Mouse (Mus musculus): ENCODE measurements around the gene Cltc. TPM values are rescaled to one million over a fixed set of nuclear protein-coding genes. Genes with fewer than 3 reads are reported as not detected.

Cltc gene
- polyA plus RNA-seq, 1 experiment from 2014 or later = 172 TPM

DNA sequence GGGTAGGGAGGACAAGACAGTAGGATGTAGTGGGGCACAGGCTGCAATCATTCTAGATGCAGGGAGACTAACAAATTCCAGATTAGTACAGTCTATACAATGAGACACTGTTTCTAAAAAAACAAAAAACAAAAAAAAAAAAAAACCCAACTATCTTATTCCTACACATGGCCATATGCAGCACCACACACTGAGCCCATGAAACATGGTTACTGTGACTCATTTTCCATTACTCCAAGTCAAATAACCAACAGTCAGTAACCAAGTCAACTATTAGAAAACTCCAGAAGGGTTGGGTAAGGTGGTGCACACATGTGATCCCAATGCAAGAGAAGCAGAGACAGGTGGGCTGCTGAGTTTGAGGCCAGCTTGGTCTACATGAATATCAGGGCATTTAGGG lies 5.0 kb downstream of the Cltc start:
- H3K4me2 ChIP-seq (ENCODE audit: low read length) = no peak overlapping the region
- H3K4me3 ChIP-seq (ENCODE audit: control insufficient read depth in 1 of 2, insufficient read depth in 1 of 2, low read depth in 1 of 2, low read length in 2 of 2) = no peak overlapping the region
- no peaks in the 10 kb centered on the region for H3K9me3 ChIP-seq (ENCODE audit: control insufficient read depth, low read length)
- no peak overlapping the region for H3K27ac ChIP-seq (replicated peaks in 1 of 2; ENCODE audit: control insufficient read depth in 1 of 2, insufficient read depth in 1 of 2, low read depth in 2 of 2, low read length in 2 of 2)
- no peaks in the 10 kb centered on the region for H3K36me3 ChIP-seq (ENCODE audit: control insufficient read depth, insufficient read depth, low read length)
- peaks cover 0 to 47% of the 10 kb centered on the region in 2 experiments; a peak in 2 of 4 replicates for H3K4me1 ChIP-seq (ENCODE audit: control insufficient read depth in 2 of 2, insufficient read depth in 2 of 2, low read length in 2 of 2)
- H3K27me3 ChIP-seq (ENCODE audit: control insufficient read depth, insufficient read depth, low read length) = no peaks in the 10 kb centered on the region
- no peak for ATAC-seq (ENCODE audit: insufficient number of reproducible peaks, insufficient read depth, low FRiP score, low read depth)
- H3K9ac ChIP-seq (ENCODE audit: low read length) = no peak overlapping the region

DNA sequence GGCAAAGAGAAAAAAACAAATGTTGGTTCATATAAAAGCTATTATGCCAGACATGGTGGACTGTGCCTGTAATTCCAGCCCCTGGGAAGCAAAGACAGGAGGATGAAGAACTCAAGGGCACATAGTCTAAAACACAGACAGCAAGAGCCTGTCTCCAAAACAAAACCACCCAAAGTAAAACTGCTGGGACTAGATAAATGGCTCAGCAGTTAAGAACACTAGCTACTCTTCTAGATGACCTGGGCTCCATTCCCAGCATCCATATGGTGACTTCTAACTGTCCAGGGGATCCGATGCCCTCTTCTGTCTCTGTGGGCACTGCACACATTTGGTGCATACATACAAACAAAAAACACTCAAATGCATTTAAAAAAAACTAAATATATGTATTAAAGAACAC lies 6.4 kb downstream of the Cltc start:
- 89% methylated on average over 1 of the region's 1 CpGs for WGBS
- no peak overlapping the region for H3K27ac ChIP-seq (replicated peaks in 1 of 2; ENCODE audit: control insufficient read depth in 1 of 2, insufficient read depth in 1 of 2, low read depth in 2 of 2, low read length in 2 of 2)
- ATAC-seq (ENCODE audit: insufficient number of reproducible peaks, insufficient read depth, low FRiP score, low read depth) = no peak
- peaks cover 0 to 53% of the 10 kb centered on the region in 2 experiments; a peak in 2 of 4 replicates for H3K4me1 ChIP-seq (ENCODE audit: control insufficient read depth in 2 of 2, insufficient read depth in 2 of 2, low read length in 2 of 2)
- H3K36me3 ChIP-seq (ENCODE audit: control insufficient read depth, insufficient read depth, low read length) = no peaks in the 10 kb centered on the region
- no peaks in the 10 kb centered on the region for H3K9me3 ChIP-seq (ENCODE audit: control insufficient read depth, low read length)
- H3K9ac ChIP-seq (ENCODE audit: low read length) = no peak overlapping the region
- H3K4me2 ChIP-seq (ENCODE audit: low read length) = no peak overlapping the region
- no peaks in the 10 kb centered on the region for H3K27me3 ChIP-seq (ENCODE audit: control insufficient read depth, insufficient read depth, low read length)
- H3K4me3 ChIP-seq (ENCODE audit: control insufficient read depth in 1 of 2, insufficient read depth in 1 of 2, low read depth in 1 of 2, low read length in 2 of 2) = no peak overlapping the region

DNA sequence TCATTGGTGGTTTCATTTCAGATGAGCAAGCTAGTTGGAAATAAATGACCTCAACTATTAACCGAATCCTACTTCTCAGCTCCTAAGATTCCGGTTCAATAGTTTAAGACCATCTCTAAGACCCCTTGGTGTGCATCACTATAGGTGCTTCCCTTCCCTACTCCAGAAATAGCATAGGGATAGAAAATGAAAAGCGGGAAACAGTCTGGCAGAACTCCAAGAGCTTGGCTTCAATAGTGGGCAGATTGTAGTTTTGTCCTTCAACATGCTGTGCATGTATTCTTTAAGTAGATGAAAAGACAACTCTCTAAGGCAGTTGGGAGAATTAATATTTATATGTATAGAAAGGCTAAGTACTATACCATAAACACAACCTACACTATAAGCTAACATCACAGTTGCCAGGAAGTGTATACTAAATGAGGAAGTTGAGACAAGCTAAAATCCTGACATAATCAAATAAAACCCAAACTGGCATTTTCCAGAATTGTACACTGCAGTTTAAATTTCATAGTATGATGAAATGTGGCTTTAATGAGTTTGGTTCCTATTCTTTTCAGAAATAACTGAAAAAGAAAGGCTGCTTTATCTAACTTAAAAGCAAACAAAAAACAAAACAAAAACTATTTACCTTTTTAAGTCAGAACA lies 7.5 kb downstream of the Cltc start:
- ATAC-seq (ENCODE audit: insufficient number of reproducible peaks, insufficient read depth, low FRiP score, low read depth) = no peak
- H3K4me3 ChIP-seq (ENCODE audit: control insufficient read depth in 1 of 2, insufficient read depth in 1 of 2, low read depth in 1 of 2, low read length in 2 of 2) = no peak overlapping the region
- H3K4me1 ChIP-seq (ENCODE audit: control insufficient read depth in 2 of 2, insufficient read depth in 2 of 2, low read length in 2 of 2) = peaks cover 0 to 55% of the 10 kb centered on the region in 2 experiments; a peak in 2 of 4 replicates
- H3K4me2 ChIP-seq (ENCODE audit: low read length) = peak overlapping the region; percentile 38
- H3K9ac ChIP-seq (ENCODE audit: low read length) = no peak overlapping the region; the same call in 1 of the 2 replicates
- WGBS = 61% methylated on average over 3 of the region's 3 CpGs
- H3K36me3 ChIP-seq (ENCODE audit: control insufficient read depth, insufficient read depth, low read length) = no peaks in the 10 kb centered on the region
- H3K27me3 ChIP-seq (ENCODE audit: control insufficient read depth, insufficient read depth, low read length) = no peaks in the 10 kb centered on the region
- no peaks in the 10 kb centered on the region for H3K9me3 ChIP-seq (ENCODE audit: control insufficient read depth, low read length)
- H3K27ac ChIP-seq (replicated peaks in 1 of 2; ENCODE audit: control insufficient read depth in 1 of 2, insufficient read depth in 1 of 2, low read depth in 2 of 2, low read length in 2 of 2) = no peak overlapping the region; a peak in 1 of 4 replicates

DNA sequence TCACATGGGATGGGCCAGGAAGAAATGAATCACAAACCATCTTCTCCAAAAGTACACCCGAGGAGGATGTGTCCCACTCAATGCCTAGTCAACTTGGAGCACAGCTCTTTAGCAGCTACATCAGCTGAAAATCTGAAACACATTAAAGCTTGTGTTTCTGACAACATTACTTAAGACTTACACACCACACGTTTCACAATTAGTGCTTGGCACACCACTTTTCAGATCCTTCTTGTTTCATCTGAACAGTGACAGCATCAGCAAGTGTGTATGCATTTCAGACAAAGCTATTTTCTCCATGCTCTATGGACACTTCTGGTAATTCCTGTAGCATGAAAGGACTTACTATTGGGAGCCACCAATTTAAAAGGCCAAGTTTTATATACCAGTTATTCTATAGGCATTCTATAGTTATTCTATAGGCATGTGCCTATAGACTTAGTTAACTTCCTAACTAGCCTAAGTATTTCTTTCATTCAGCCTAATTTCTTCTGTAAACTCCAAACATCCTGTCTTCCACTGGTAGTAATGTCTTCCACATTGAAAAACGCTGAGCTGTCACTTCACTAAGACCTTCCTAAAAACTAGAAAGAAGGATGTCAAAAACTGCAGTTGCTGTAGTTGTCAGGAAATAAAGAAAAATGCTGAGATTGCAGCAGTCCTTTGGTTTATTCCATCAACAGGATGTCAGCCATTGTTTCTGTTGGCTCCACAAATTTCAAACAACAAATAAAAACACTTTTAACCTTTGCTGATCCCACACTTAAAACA lies 11.5 kb downstream of the Cltc start:
- 0 out of 4 replicates have a peak overlapping the region, but pooled peaks of 1 of the 2 experiments have one; percentile 6 for H3K27ac ChIP-seq (replicated peaks in 1 of 2; ENCODE audit: control insufficient read depth in 1 of 2, insufficient read depth in 1 of 2, low read depth in 2 of 2, low read length in 2 of 2)
- WGBS = 55% methylated on average over 3 of the region's 3 CpGs
- no peak overlapping the region for H3K4me2 ChIP-seq (ENCODE audit: low read length)
- ATAC-seq (ENCODE audit: insufficient number of reproducible peaks, insufficient read depth, low FRiP score, low read depth) = no peak
- H3K9ac ChIP-seq (ENCODE audit: low read length) = no peak overlapping the region
- no peaks in the 10 kb centered on the region for H3K36me3 ChIP-seq (ENCODE audit: control insufficient read depth, insufficient read depth, low read length)
- H3K9me3 ChIP-seq (ENCODE audit: control insufficient read depth, low read length) = no peaks in the 10 kb centered on the region
- no peak overlapping the region for H3K4me3 ChIP-seq (ENCODE audit: control insufficient read depth in 1 of 2, insufficient read depth in 1 of 2, low read depth in 1 of 2, low read length in 2 of 2)
- peaks cover 2 to 57% of the 10 kb centered on the region in 2 experiments for H3K4me1 ChIP-seq (ENCODE audit: control insufficient read depth in 2 of 2, insufficient read depth in 2 of 2, low read length in 2 of 2)
- no peaks in the 10 kb centered on the region for H3K27me3 ChIP-seq (ENCODE audit: control insufficient read depth, insufficient read depth, low read length)

DNA sequence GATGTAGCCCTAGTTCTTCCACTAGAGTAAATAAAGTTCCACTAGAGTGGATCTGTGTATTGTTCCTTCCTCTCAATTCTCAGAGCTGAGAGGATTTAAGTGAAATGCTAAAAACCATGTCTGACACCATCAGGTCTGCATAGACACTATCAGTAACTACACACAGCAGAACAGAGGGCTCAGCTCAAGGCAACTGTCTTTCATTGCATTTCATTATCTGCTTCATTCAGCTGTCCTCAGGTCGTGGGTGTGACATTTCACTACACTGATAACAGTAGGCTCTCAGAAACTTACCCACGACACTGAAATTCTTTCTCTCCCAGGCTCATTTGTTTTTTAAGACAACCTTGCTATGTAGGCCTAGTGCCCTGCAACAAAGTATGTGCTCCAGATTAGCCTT lies 14.8 kb downstream of the Cltc start:
- Histone ChIP-seq H3K4me1 (ENCODE audit: control insufficient read depth in 2 of 2, insufficient read depth in 2 of 2, low read length in 2 of 2) (peaks cover 2 to 54% of the 10 kb centered on the region in 2 experiments), H3K27me3 (ENCODE audit: control insufficient read depth, insufficient read depth, low read length) (no peaks in the 10 kb centered on the region), H3K27ac (replicated peaks in 1 of 2; ENCODE audit: control insufficient read depth in 1 of 2, insufficient read depth in 1 of 2, low read depth in 2 of 2, low read length in 2 of 2) (peak overlapping the region in 1 of 2 experiments; percentile 57; a peak in 2 of 4 replicates), H3K36me3 (ENCODE audit: control insufficient read depth, insufficient read depth, low read length) (no peaks in the 10 kb centered on the region), H3K4me3 (ENCODE audit: control insufficient read depth in 1 of 2, insufficient read depth in 1 of 2, low read depth in 1 of 2, low read length in 2 of 2) (no peak overlapping the region), H3K9ac (ENCODE audit: low read length) (no peak overlapping the region), H3K9me3 (ENCODE audit: control insufficient read depth, low read length) (no peaks in the 10 kb centered on the region), H3K4me2 (ENCODE audit: low read length) (peak overlapping the region; percentile 34)
- ATAC-seq (ENCODE audit: insufficient number of reproducible peaks, insufficient read depth, low FRiP score, low read depth) = no peak
- WGBS = 0% methylated on average over 2 of the region's 2 CpGs

DNA sequence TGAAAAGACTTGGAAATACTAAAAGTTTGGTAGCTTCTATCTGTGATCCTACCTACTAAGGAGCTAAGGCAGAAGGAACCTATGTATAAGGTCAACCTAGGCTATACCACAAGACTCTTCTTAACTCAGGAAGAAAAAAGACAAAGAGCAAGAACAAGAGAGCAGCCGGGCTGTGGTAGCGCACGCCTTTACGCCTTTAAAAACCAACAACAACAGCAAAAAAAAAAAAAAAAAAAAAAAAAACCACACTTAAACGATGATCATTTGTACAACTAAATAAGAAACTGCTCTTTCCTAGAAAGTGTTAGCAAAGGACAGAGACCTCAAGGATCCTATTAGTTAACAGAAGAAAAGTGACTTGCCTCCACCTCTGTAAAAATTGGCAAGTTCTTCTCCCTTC lies 15.9 kb downstream of the Cltc start:
- Histone ChIP-seq H3K4me3 (ENCODE audit: control insufficient read depth in 1 of 2, insufficient read depth in 1 of 2, low read depth in 1 of 2, low read length in 2 of 2) (no peak overlapping the region), H3K4me1 (ENCODE audit: control insufficient read depth in 2 of 2, insufficient read depth in 2 of 2, low read length in 2 of 2) (peaks cover 2 to 49% of the 10 kb centered on the region in 2 experiments), H3K4me2 (ENCODE audit: low read length) (no peak overlapping the region), H3K27ac (replicated peaks in 1 of 2; ENCODE audit: control insufficient read depth in 1 of 2, insufficient read depth in 1 of 2, low read depth in 2 of 2, low read length in 2 of 2) (no peak overlapping the region), H3K27me3 (ENCODE audit: control insufficient read depth, insufficient read depth, low read length) (no peaks in the 10 kb centered on the region), H3K9me3 (ENCODE audit: control insufficient read depth, low read length) (no peaks in the 10 kb centered on the region), H3K9ac (ENCODE audit: low read length) (no peak overlapping the region), H3K36me3 (ENCODE audit: control insufficient read depth, insufficient read depth, low read length) (peaks cover 4% of the 10 kb centered on the region)
- 90% methylated on average over 5 of the region's 5 CpGs for WGBS
- no peak for ATAC-seq (ENCODE audit: insufficient number of reproducible peaks, insufficient read depth, low FRiP score, low read depth)

DNA sequence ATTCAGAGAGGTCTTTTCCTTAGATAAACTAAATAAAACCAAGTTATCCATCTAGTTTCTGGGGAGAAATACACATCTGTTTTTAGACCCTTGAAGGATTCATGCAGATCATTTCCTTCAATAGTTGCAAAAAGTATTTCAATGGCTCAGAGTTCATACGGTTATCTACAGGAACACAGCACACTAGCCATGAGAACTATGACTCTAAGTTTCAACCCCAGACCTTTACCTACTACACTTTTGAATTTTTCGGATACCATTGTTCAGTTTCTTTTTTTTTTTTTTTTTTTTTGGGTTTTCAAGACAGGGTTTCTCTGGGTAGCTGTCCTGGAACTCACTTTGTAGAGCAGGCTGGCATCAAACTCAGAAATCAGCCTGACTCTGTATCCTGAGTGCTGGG lies 17.9 kb downstream of the Cltc start:
- H3K9ac ChIP-seq (ENCODE audit: low read length) = no peak overlapping the region
- H3K27ac ChIP-seq (replicated peaks in 1 of 2; ENCODE audit: control insufficient read depth in 1 of 2, insufficient read depth in 1 of 2, low read depth in 2 of 2, low read length in 2 of 2) = no peak overlapping the region
- ATAC-seq (ENCODE audit: insufficient number of reproducible peaks, insufficient read depth, low FRiP score, low read depth) = no peak
- peaks cover 16% of the 10 kb centered on the region for H3K36me3 ChIP-seq (ENCODE audit: control insufficient read depth, insufficient read depth, low read length)
- H3K4me2 ChIP-seq (ENCODE audit: low read length) = no peak overlapping the region
- no peaks in the 10 kb centered on the region for H3K27me3 ChIP-seq (ENCODE audit: control insufficient read depth, insufficient read depth, low read length)
- no peak overlapping the region for H3K4me3 ChIP-seq (ENCODE audit: control insufficient read depth in 1 of 2, insufficient read depth in 1 of 2, low read depth in 1 of 2, low read length in 2 of 2)
- WGBS = 72% methylated on average over 2 of the region's 2 CpGs
- peaks cover 3 to 48% of the 10 kb centered on the region in 2 experiments; a peak in 3 of 4 replicates for H3K4me1 ChIP-seq (ENCODE audit: control insufficient read depth in 2 of 2, insufficient read depth in 2 of 2, low read length in 2 of 2)
- H3K9me3 ChIP-seq (ENCODE audit: control insufficient read depth, low read length) = no peaks in the 10 kb centered on the region

Data from heart, embryonic 14.5 days (tissue).